Mouse (Mus musculus) splenic B cell, adult 2 months (primary cell): ENCODE measurements around the gene Letm1.
A peak's percentile ranks its signal among the peaks of the same experiment; 100 is the strongest.

Source experiments
- DNase-seq: peaks from one replicate; pipeline ENCODE4 v3.0.0-alpha.2; 2011; ENCODE audit warnings: low read depth, low spot score
- H3K27me3 ChIP-seq: 2 replicates; pipeline ENCODE4 v1.6.1; 2012; ENCODE audit warnings: mild to moderate bottlenecking, low read length, moderate library complexity, mixed read lengths; ENCODE audit not compliant: control insufficient read depth, poor library complexity, insufficient read depth, severe bottlenecking
- H3K36me3 ChIP-seq: 2 replicates; pipeline ENCODE4 v1.6.1; 2012; ENCODE audit warnings: mild to moderate bottlenecking, low read length, moderate library complexity, mixed read lengths; ENCODE audit not compliant: control insufficient read depth, poor library complexity, insufficient read depth, severe bottlenecking

Letm1 gene

GRCm38 (mm10) chr5:33782345-33782998 is at the start of gene Letm1:
Gene Letm1, minus strand, starts transcription at chr5:33782817.
- Histone ChIP-seq H3K27me3 (no peaks in the 10 kb centered on the region), H3K36me3 (no peaks in the 10 kb centered on the region; the same call in 1 of the 2 replicates)
- DNase-seq = peak; percentile 94

- DNase-seq = peak; percentile 55
- Histone ChIP-seq H3K27me3 (no peaks in the 10 kb centered on the region), H3K36me3 (no peaks in the 10 kb centered on the region)
These were observed 48.2 kb upstream of the Letm1 start for GRCm38 (mm10) chr5:33830832-33831231.

- Histone ChIP-seq H3K27me3 (no peaks in the 10 kb centered on the region), H3K36me3 (no peaks in the 10 kb centered on the region)
- no peak for DNase-seq
These were observed 47.3 kb upstream of the Letm1 start for GRCm38 (mm10) chr5:33829958-33830357.

GRCm38 (mm10) chr5:33828107-33828506 is 45.5 kb upstream of the Letm1 start:
- no peaks in the 10 kb centered on the region for H3K27me3 ChIP-seq
- no peak for DNase-seq
- H3K36me3 ChIP-seq = no peaks in the 10 kb centered on the region

- no peaks in the 10 kb centered on the region for H3K27me3 ChIP-seq
- no peak for DNase-seq
- no peaks in the 10 kb centered on the region for H3K36me3 ChIP-seq
These were observed 43.4 kb upstream of the Letm1 start for GRCm38 (mm10) chr5:33826001-33826400.

GRCm38 (mm10) chr5:33822456-33822855 is 39.8 kb upstream of the Letm1 start:
- H3K36me3 ChIP-seq = no peaks in the 10 kb centered on the region
- DNase-seq = peak; percentile 27
- no peaks in the 10 kb centered on the region for H3K27me3 ChIP-seq

- Histone ChIP-seq H3K36me3 (no peaks in the 10 kb centered on the region), H3K27me3 (no peaks in the 10 kb centered on the region)
- no peak for DNase-seq
These were observed 39.3 kb upstream of the Letm1 start for GRCm38 (mm10) chr5:33821901-33822427.

- Histone ChIP-seq H3K36me3 (no peaks in the 10 kb centered on the region), H3K27me3 (no peaks in the 10 kb centered on the region)
- peak; percentile 38 for DNase-seq
These were observed 38.4 kb upstream of the Letm1 start for GRCm38 (mm10) chr5:33820733-33821621.

GRCm38 (mm10) chr5:33819876-33820732 is 37.5 kb upstream of the Letm1 start, which contains the start of gene Nsd2:
Gene Nsd2, plus strand, starts transcription at chr5:33820725.
- Histone ChIP-seq H3K27me3 (no peaks in the 10 kb centered on the region), H3K36me3 (no peaks in the 10 kb centered on the region)
- DNase-seq = peak; percentile 88

- DNase-seq = no peak
- no peaks in the 10 kb centered on the region for H3K27me3 ChIP-seq
These were observed 36.7 kb upstream of the Letm1 start for GRCm38 (mm10) chr5:33819141-33819875.

GRCm38 (mm10) chr5:33818104-33818503 is 35.5 kb upstream of the Letm1 start:
- Histone ChIP-seq H3K27me3 (no peaks in the 10 kb centered on the region), H3K36me3 (no peaks in the 10 kb centered on the region)
- no peak for DNase-seq

More at GRCm38 (mm10) chr5:33819141-33819875, 36.7 kb upstream of the Letm1 start:
- H3K36me3 ChIP-seq = no peaks in the 10 kb centered on the region

- Histone ChIP-seq H3K36me3 (no peaks in the 10 kb centered on the region), H3K27me3 (no peaks in the 10 kb centered on the region)
- DNase-seq = no peak
These were observed 33.5 kb upstream of the Letm1 start for GRCm38 (mm10) chr5:33816008-33816725.

- no peaks in the 10 kb centered on the region for H3K36me3 ChIP-seq
- no peaks in the 10 kb centered on the region for H3K27me3 ChIP-seq
- peak; percentile 28 for DNase-seq
These were observed 28.9 kb upstream of the Letm1 start for GRCm38 (mm10) chr5:33811519-33811918.
